Mouse (Mus musculus): Measurements from ENCODE around the gene Hsph1. TPM values are rescaled to one million over a fixed set of nuclear protein-coding genes. Genes with fewer than 3 reads are reported as not detected.

Gene Hsph1
- polyA plus RNA-seq, 1 experiment from 2014 or later = 103 TPM

DNA sequence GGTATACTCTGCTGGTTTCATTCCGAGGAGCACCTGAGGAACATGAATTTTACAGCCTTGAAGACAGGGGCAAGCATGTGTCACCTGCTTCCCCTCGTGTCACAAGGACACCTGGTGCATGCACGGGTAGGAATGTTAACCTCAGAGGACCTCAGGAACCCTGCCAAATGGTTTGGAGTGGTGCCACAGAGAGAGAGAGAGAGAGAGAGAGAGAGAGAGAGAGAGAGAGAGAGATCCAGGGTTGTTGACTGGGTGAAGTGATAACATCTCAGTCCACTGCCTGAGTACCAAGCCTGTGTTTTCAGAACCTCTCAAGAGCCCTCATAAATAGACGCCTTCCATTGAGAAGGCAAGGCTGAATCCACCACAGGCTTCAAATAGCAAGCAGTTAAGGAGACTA, 12.0 kb upstream of the Hsph1 start:
- H3K27ac ChIP-seq (ENCODE audit: low read length) = peak overlapping the region; percentile 30
- H3K4me2 ChIP-seq (ENCODE audit: low read length) = no peak overlapping the region
- H3K4me3 ChIP-seq (ENCODE audit: low read depth, low read length) = no peak overlapping the region
- peaks cover 14% of the 10 kb centered on the region for H3K4me1 ChIP-seq (ENCODE audit: control insufficient read depth, insufficient read depth, low read length)
- no peaks in the 10 kb centered on the region for H3K27me3 ChIP-seq (ENCODE audit: control insufficient read depth, insufficient read depth, low read depth, low read length)
- H3K9me3 ChIP-seq (replicated peaks; ENCODE audit: control insufficient read depth, low read length, poor library complexity, severe bottlenecking) = no peaks in the 10 kb centered on the region
- no peaks in the 10 kb centered on the region for H3K36me3 ChIP-seq (ENCODE audit: control insufficient read depth, insufficient read depth, low read length)
- WGBS = 65% methylated on average over 4 of the region's 4 CpGs
- H3K9ac ChIP-seq (ENCODE audit: low read depth, low read length) = no peak overlapping the region
- ATAC-seq = no peak

DNA sequence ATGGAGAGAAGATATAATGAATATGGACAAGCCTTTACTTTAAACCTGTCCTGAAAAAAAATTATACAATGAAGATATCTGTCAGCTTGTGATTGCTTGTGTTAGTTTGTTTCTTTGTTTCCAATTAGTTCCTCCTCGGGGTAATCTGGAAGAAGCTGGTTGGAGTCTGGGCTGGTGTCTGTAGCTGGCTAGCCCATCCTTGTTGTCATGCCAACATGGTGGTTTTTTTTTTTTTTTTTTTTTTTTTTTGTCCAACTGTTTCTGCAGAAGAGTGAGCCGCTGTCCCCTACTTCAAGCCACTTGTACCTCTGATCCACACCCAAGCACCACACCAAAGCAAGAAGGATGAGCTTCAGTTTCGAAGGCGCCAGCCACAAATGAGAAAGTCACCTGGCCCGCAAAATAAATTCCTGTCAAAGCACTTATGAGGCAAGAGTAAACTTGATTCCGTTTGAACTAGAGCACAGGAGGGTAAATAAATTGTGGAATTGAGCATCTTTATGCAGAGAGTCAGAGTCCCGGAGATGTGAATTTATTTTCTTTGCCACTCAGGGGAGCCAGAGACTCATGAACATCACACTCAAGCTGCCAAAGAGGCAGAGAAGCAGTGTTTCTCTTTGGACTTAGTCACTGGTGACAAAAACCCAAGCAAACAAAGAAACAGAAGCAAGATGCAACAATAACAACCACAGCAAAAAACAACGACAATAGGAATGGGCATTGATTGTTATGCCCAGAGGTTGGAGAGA, 11.4 kb upstream of the Hsph1 start:
- no peak overlapping the region for H3K9ac ChIP-seq (ENCODE audit: low read depth, low read length)
- no peak overlapping the region for H3K4me2 ChIP-seq (ENCODE audit: low read length)
- peak; percentile 73; the same call in 1 of the 2 replicates for ATAC-seq
- H3K4me1 ChIP-seq (ENCODE audit: control insufficient read depth, insufficient read depth, low read length) = peaks cover 14% of the 10 kb centered on the region
- no peaks in the 10 kb centered on the region for H3K27me3 ChIP-seq (ENCODE audit: control insufficient read depth, insufficient read depth, low read depth, low read length)
- H3K9me3 ChIP-seq (replicated peaks; ENCODE audit: control insufficient read depth, low read length, poor library complexity, severe bottlenecking) = no peaks in the 10 kb centered on the region
- H3K36me3 ChIP-seq (ENCODE audit: control insufficient read depth, insufficient read depth, low read length) = no peaks in the 10 kb centered on the region
- WGBS = 56% methylated on average over 8 of the region's 8 CpGs
- H3K27ac ChIP-seq (ENCODE audit: low read length) = peak overlapping the region; percentile 30
- H3K4me3 ChIP-seq (ENCODE audit: low read depth, low read length) = no peak overlapping the region

DNA sequence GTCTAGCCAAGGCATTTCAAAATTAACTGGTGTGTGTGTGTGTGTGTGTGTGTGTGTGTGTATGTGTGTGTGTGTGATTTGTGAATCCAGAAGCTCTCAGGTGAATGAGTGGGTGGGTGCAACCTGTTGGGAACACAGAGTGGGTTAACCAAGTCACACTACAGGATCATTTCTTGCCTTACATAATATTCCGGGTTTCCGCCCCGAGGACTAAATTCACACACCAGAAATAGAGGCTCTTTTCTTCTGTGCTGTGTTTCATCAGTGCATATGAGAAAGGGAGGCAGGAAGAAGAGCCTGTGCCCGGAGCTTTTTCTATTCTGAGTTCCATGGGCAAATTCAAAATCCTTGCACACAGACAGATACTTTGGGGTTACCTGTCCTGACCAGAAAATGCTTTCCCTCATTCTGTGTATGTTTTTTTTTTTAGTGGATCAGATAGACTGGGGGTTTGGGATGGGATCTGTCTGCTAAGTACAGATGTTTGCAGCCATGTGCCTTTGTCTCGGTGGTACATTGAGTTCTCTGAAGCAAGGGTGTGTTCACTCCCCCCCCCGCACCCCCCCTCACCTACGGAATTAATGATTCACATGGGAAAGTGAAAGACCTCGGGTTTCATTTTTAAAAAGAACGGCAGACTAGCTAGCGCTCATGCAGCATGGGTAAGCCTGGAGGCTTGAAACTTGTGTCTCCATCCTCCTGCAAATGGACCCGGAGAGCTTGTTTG, 6.8 kb upstream of the Hsph1 start:
- no peaks in the 10 kb centered on the region for H3K36me3 ChIP-seq (ENCODE audit: control insufficient read depth, insufficient read depth, low read length)
- H3K4me3 ChIP-seq (ENCODE audit: low read depth, low read length) = no peak overlapping the region
- H3K9ac ChIP-seq (ENCODE audit: low read depth, low read length) = no peak overlapping the region
- no peak overlapping the region for H3K4me2 ChIP-seq (ENCODE audit: low read length)
- no peaks in the 10 kb centered on the region for H3K9me3 ChIP-seq (replicated peaks; ENCODE audit: control insufficient read depth, low read length, poor library complexity, severe bottlenecking)
- H3K27ac ChIP-seq (ENCODE audit: low read length) = no peak overlapping the region
- 84% methylated on average over 11 of the region's 11 CpGs for WGBS
- no peak for ATAC-seq
- H3K27me3 ChIP-seq (ENCODE audit: control insufficient read depth, insufficient read depth, low read depth, low read length) = no peaks in the 10 kb centered on the region
- peaks cover 8% of the 10 kb centered on the region for H3K4me1 ChIP-seq (ENCODE audit: control insufficient read depth, insufficient read depth, low read length)

DNA sequence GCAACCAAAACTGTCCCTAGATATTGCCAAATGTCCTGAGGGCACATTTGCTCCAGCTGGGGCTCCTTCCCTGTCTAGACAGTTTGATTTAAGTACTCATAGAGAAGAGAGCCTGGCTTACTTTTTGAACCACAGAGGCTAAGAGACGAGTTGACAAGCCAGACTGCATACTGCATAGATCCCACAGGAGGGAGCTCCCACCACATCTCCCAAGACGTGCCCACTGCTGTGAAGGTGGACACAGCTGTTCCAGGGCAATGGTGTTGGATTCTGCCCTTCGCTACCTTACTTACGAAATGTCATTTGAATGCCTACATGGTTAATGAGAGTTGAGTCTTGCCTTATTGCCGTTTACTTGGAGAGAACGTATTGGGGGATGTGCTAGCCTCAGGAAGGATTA, 6.2 kb upstream of the Hsph1 start:
- no peak overlapping the region for H3K9ac ChIP-seq (ENCODE audit: low read depth, low read length)
- H3K4me3 ChIP-seq (ENCODE audit: low read depth, low read length) = no peak overlapping the region
- ATAC-seq = no peak
- H3K4me1 ChIP-seq (ENCODE audit: control insufficient read depth, insufficient read depth, low read length) = peaks cover 8% of the 10 kb centered on the region
- no peak overlapping the region for H3K4me2 ChIP-seq (ENCODE audit: low read length)
- WGBS = 53% methylated on average over 6 of the region's 6 CpGs
- H3K36me3 ChIP-seq (ENCODE audit: control insufficient read depth, insufficient read depth, low read length) = no peaks in the 10 kb centered on the region
- no peaks in the 10 kb centered on the region for H3K9me3 ChIP-seq (replicated peaks; ENCODE audit: control insufficient read depth, low read length, poor library complexity, severe bottlenecking)
- H3K27ac ChIP-seq (ENCODE audit: low read length) = no peak overlapping the region
- H3K27me3 ChIP-seq (ENCODE audit: control insufficient read depth, insufficient read depth, low read depth, low read length) = no peaks in the 10 kb centered on the region

DNA sequence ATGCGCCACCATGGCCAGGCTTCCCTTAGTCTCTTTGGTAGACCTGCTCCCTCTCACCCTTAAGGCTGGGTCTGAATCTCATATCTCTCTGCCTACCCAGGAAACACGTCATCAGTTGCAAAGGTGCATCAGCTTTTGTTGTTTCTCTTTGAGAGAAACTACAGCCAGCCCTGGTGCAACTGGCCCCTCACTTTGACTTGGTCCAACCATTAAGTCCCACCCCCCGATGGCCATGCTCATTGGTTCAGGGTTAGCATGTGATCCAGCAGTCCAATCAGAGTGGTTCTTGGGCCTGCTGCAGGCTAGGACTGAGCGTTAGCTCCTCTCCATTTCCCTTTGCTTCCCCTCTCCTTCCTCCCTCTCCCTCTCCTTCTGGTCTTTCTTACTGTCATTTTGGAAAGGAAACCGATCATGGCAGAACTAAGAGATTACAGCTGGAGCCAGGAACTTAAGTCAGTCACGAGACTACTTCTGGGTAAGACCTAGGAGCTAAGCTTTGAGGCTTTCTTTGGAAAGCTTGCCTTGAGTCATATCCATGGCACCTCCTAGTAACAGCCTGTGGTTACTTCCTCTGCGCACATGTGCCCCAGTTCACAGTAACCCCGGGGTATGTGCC, 5.2 kb upstream of the Hsph1 start:
- no peak for ATAC-seq
- Histone ChIP-seq H3K36me3 (ENCODE audit: control insufficient read depth, insufficient read depth, low read length) (no peaks in the 10 kb centered on the region), H3K9ac (ENCODE audit: low read depth, low read length) (no peak overlapping the region), H3K27me3 (ENCODE audit: control insufficient read depth, insufficient read depth, low read depth, low read length) (no peaks in the 10 kb centered on the region), H3K4me1 (ENCODE audit: control insufficient read depth, insufficient read depth, low read length) (peaks cover 5% of the 10 kb centered on the region), H3K4me2 (ENCODE audit: low read length) (no peak overlapping the region), H3K9me3 (replicated peaks; ENCODE audit: control insufficient read depth, low read length, poor library complexity, severe bottlenecking) (no peaks in the 10 kb centered on the region), H3K4me3 (ENCODE audit: low read depth, low read length) (no peak overlapping the region), H3K27ac (ENCODE audit: low read length) (no peak overlapping the region)
- WGBS = 87% methylated on average over 8 of the region's 8 CpGs

DNA sequence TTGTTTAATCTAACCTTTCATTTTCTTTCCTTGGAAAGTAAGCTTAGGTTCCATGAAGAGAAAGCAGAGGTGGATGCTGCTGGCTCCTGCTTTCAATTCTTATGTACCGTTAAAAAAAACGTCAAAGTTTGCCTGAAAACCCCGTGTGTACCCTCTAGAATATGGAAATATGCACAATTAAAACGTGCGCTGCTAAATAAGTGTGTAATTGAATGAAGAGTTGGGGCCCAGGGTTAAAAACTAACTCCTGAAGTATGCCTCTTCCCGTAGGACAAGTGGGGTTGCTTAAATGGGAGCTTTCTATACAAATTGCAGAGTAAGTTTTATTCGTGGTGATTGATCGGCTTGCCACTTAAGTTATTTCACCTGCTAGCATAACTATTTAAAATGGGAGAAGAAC, 1.1 kb upstream of the Hsph1 start:
- H3K4me2 ChIP-seq (ENCODE audit: low read length) = peak overlapping the region; percentile 77
- no peaks in the 10 kb centered on the region for H3K27me3 ChIP-seq (ENCODE audit: control insufficient read depth, insufficient read depth, low read depth, low read length)
- WGBS = 51% methylated on average over 8 of the region's 8 CpGs
- H3K9ac ChIP-seq (ENCODE audit: low read depth, low read length) = no peak overlapping the region; the same call in 1 of the 2 replicates
- peaks cover 23% of the 10 kb centered on the region for H3K4me1 ChIP-seq (ENCODE audit: control insufficient read depth, insufficient read depth, low read length)
- peak overlapping the region; percentile 78; the same call in 1 of the 2 replicates for H3K4me3 ChIP-seq (ENCODE audit: low read depth, low read length)
- H3K27ac ChIP-seq (ENCODE audit: low read length) = no peak overlapping the region
- no peaks in the 10 kb centered on the region for H3K9me3 ChIP-seq (replicated peaks; ENCODE audit: control insufficient read depth, low read length, poor library complexity, severe bottlenecking)
- 0 out of 2 replicates have a peak, but pooled peaks cover 3% of the 10 kb centered on the region for H3K36me3 ChIP-seq (ENCODE audit: control insufficient read depth, insufficient read depth, low read length)
- ATAC-seq = no peak

DNA sequence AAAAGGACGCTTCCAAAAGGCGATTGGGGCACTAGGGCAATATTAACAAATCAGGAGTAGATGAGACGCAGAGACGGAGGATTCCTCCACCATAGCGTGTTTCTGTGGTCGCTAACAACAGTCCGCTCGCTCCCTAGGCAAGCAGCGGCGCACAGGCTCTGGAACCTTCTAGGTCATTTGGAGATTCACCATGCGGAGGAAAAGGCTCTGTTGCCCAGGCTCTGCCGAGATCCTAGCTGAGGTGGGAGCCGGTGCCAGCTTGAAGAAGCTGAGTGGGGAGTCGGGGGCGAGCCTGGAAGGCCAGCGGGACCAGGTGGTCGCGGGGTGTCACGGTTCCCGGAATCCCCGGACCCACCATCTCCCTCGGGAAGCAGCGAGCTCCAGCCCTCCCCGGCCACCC, 620 bp downstream of the Hsph1 start:
- peaks cover 14% of the 10 kb centered on the region for H3K36me3 ChIP-seq (ENCODE audit: control insufficient read depth, insufficient read depth, low read length)
- H3K4me3 ChIP-seq (ENCODE audit: low read depth, low read length) = peak overlapping the region; percentile 78
- no peaks in the 10 kb centered on the region for H3K27me3 ChIP-seq (ENCODE audit: control insufficient read depth, insufficient read depth, low read depth, low read length)
- peak overlapping the region; percentile 75 for H3K9ac ChIP-seq (ENCODE audit: low read depth, low read length)
- peak overlapping the region; percentile 86 for H3K27ac ChIP-seq (ENCODE audit: low read length)
- under 1% methylated on average over 24 of the region's 24 CpGs for WGBS
- no peaks in the 10 kb centered on the region for H3K9me3 ChIP-seq (replicated peaks; ENCODE audit: control insufficient read depth, low read length, poor library complexity, severe bottlenecking)
- peak overlapping the region; percentile 77 for H3K4me2 ChIP-seq (ENCODE audit: low read length)
- ATAC-seq = 0 out of 2 replicates have a peak, but pooled peaks have one; percentile 2
- H3K4me1 ChIP-seq (ENCODE audit: control insufficient read depth, insufficient read depth, low read length) = peaks cover 23% of the 10 kb centered on the region

DNA sequence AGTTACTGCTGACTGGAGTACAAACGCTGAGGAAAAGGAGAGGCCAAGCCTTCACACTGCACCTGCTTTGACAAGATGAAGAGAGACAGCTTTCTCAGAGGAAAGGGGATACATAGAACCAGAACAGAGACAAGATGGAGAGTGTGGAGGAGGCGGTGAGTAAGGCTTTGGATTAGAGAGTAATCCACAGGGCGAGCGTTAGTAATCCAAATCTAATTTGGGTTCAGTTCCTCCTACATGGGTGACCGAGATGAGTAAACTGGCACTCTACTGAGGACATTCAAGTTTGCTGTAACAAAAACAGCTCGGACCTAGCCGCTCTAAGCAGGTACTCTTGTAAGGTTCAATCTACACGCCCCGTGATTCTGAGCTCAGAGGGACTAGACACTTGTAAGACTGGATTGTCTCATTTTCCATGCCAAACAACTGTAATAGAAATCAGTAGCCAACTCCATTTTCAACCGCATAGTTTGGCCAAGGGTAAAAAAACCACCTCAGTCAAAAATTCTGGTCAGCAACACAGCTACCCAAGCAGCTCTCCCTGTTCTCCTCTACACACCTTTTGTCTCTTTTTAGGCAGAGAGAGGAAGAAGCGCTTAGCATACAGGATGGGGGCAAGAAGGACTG, 1.7 kb downstream of the Hsph1 start:
- ATAC-seq = no peak
- peak overlapping the region; percentile 75; the same call in 1 of the 2 replicates for H3K9ac ChIP-seq (ENCODE audit: low read depth, low read length)
- 63% methylated on average over 11 of the region's 11 CpGs for WGBS

More for the DNA sequence above, 1.7 kb downstream of the Hsph1 start:
- Histone ChIP-seq H3K36me3 (ENCODE audit: control insufficient read depth, insufficient read depth, low read length) (peaks cover 19% of the 10 kb centered on the region), H3K4me3 (ENCODE audit: low read depth, low read length) (peak overlapping the region; percentile 78), H3K27me3 (ENCODE audit: control insufficient read depth, insufficient read depth, low read depth, low read length) (no peaks in the 10 kb centered on the region), H3K27ac (ENCODE audit: low read length) (no peak overlapping the region), H3K4me2 (ENCODE audit: low read length) (peak overlapping the region; percentile 77), H3K4me1 (ENCODE audit: control insufficient read depth, insufficient read depth, low read length) (peaks cover 23% of the 10 kb centered on the region), H3K9me3 (replicated peaks; ENCODE audit: control insufficient read depth, low read length, poor library complexity, severe bottlenecking) (no peaks in the 10 kb centered on the region)

Measured in midbrain, embryonic 16.5 days (tissue).